Mouse (Mus musculus) kidney, adult 10 weeks (tissue): ENCODE results near the gene Thsd7b. TPM values are rescaled to one million over a fixed set of nuclear protein-coding genes. Genes with fewer than 3 reads are reported as not detected.

Source experiments
- polyA plus RNA-seq: library from polyadenylated mRNA; stranded (reverse); fragments of 350-450 nt; fragmentation: Illumina TruSeq; extraction: RNeasy Lipid Tissue Mini Kit (QIAGEN cat#74804); gene quantifications from one replicate; pipeline ENCODE4 v1.2.3, GENCODE M21; 2014; ENCODE audit warnings: low read depth, low replicate concordance

Thsd7b gene
- not detected for polyA plus RNA-seq

GRCm38 (mm10) chr1:129272982-129273937, at the start of gene Thsd7b:
Thsd7b (plus strand) TSS chr1:129273302.

